Mouse (Mus musculus) spleen, postnatal 14 days (tissue): ENCODE measurements around the gene Xrcc4.

Experiments
- DNase-seq, 2 experiments: peaks; one replicate each; pipeline ENCODE4 v3.0.0; 2021 to 2022; ENCODE audit warnings: low spot score in 2 of 2

Xrcc4 gene

GRCm38 (mm10) chr13:89739696-89740242 lies 349.6 kb downstream of the Xrcc4 start:
- DNase-seq = peak in 1 of 2 experiments; percentile 1

- peak; percentile 22 to 42 for DNase-seq
Measured at GRCm38 (mm10) chr13:89738776-89739695, 350.4 kb downstream of the Xrcc4 start.

- no peak for DNase-seq
Measured at GRCm38 (mm10) chr13:89738275-89738674, 351.1 kb downstream of the Xrcc4 start.

- DNase-seq = no peak
Measured at GRCm38 (mm10) chr13:89735111-89735510, 354.3 kb downstream of the Xrcc4 start.

- no peak for DNase-seq
Measured at GRCm38 (mm10) chr13:89726492-89726891, 362.9 kb downstream of the Xrcc4 start.
